Mouse (Mus musculus) c-Kit-negative CD71-positive TER-119-positive erythroid progenitor cells, embryonic 14.5 days (primary cell): ENCODE measurements around the gene Prrc2a.

Source experiments
- DNase-seq: peaks from one replicate; pipeline ENCODE4 v3.0.0-alpha.2; 2013; ENCODE audit warnings: low read depth, low spot score

The Prrc2a gene

DNA sequence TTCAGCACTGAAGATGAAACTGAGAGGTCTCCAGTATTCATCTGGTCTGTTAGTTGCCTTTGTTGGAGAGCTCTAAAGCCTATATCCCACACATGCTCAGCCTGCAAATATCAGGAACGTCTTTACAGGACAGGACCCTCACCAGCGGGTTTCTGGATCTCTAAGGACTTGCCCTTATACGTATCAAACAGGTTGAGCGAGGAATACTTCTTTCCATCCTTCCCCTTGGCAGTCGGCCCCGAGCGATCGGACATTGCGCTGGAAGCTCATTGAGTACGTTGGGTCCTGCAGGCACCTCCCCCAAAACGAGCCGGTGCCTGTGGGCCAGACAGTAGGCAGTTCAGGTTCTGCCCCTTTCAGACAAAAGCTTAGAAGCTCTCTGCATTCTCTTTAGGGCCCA, 2.0 kb downstream of the Prrc2a start:
- DNase-seq: no peak

DNA sequence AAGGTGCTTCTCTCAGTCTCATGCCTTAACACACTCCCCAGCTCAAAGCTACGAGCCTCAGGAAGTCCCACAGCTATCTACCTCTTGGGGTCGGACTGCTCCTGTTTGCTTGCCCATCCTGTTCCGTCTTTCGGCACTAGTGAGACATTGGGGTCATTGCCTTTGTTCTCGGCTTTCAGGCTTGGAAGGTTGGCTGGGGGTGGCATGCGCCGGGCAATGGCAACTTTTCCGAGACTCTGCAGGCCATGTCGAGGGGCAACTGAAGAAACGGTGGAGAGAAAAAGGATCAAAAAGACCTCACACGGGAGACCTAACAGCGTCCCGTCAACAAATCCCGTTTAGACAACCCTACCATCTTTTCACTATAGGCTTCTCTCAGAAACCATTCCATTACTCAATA, 2.6 kb downstream of the Prrc2a start:
- DNase-seq: no peak

DNA sequence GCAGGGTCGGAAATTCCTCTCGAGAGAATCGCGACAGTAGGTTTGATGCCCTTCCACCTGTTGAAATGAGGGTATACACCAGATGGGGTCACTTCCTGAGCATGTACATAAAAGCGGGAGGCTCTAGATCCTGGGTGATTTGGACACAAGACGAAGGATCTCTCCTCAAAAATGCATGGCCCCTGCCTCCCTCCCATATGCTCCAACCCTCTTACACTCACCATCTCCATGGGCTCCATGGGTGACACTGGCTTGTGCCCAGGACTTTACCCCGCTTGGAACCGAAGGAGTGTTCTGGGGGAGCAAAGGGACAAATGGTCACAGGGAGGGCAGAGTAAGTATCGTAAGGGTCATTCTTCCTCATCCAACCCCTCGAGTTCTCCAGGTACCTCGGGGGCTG, 3.3 kb downstream of the Prrc2a start:
- no peak for DNase-seq

GRCm38 (mm10) chr17:35159638-35160037, 5.1 kb downstream of the Prrc2a start:
- DNase-seq: no peak

- no peak for DNase-seq
Measured at GRCm38 (mm10) chr17:35158850-35159593, 5.7 kb downstream of the Prrc2a start.

DNA sequence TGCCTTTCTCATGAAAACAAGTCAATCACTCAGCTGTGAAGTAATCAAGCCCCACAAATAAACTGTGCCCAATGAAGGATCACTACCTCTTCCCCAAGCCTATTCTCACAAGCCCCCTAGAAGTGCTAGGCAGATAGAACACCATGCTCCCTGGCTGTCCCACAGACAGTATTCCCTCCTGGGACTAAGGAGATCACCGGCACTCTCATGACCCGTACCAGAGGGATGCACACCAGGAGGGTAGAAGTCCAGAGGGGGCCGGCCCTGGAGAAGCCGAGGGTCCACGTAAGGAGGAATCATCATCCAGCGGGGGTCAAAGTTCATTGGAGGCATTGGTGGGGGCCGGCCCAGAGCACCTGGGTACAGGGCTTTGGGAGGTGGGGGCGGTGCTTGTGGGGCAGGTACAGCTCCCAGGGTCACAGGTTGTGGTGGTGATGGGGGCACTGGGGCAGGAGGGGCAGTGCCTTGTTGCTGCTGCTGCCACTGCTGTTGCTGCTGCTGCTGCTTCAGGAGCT, 7.0 kb downstream of the Prrc2a start:
- DNase-seq: no peak

DNA sequence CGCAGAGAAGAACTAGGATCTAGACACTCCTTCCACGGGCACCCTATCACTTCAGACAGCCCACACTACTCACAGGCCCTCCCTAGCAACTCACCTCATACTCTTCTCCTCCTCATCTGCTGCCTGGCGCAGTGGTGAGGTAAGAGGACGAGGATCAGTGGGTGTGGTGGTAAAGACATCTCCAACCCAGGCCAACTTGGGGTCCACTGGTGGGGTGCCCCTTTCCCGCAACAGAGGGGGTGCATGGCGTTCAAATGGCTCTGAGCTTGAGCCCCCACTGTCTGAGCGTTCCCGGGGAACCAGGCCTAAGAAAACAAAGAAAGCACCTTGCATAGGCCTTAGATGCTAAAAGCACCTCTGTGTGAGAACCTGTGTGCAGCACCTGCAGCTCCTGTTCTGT, 7.4 kb downstream of the Prrc2a start:
- no peak for DNase-seq

- no peak for DNase-seq
Measured at GRCm38 (mm10) chr17:35156461-35157200, 8.1 kb downstream of the Prrc2a start.

DNA sequence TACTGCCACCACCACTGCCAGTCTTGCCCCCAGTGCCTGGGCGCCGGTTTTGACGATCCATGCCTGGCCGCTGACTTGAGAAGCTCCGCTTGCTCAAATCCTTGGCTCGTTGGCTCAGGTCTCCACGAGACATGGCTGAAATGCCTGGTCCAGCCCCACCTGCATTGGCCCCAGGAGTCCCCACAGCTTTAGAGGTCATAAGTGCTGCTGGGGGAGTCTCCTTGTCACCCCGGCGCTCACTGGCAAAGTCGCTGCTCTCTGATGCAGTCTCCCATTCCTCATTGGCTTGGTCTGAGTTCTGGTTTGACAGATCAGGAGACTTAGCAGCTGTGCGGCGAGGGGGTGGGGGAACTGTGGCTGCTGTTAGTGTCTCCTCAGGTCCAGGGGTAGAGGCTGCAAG, 9.2 kb downstream of the Prrc2a start:
- DNase-seq: no peak

- no peak for DNase-seq
Measured at GRCm38 (mm10) chr17:35154616-35155015, 10.1 kb downstream of the Prrc2a start.

DNA sequence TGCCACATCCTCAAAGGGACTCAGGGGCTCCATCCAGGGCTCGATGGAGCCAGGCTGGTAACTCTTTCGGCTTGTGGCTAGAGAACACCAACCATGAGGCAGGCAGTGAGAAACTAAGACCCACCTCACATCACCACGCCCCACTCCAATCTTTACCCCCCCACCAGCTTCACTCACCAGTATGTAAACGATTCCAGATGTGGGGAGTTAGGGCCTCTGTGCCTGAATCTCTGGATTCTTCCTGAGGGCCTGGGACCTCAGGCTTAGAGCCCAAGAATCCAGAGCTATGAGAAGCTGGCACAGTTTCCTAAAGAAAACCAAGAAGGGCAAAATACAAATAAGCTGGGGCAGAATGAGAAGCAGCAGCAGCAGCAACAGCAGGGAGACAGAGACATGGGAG, 10.8 kb downstream of the Prrc2a start:
- no peak for DNase-seq

GRCm38 (mm10) chr17:35153077-35153476, 11.6 kb downstream of the Prrc2a start:
- DNase-seq: no peak

- no peak for DNase-seq
Measured at GRCm38 (mm10) chr17:35152121-35152520, 12.6 kb downstream of the Prrc2a start.

DNA sequence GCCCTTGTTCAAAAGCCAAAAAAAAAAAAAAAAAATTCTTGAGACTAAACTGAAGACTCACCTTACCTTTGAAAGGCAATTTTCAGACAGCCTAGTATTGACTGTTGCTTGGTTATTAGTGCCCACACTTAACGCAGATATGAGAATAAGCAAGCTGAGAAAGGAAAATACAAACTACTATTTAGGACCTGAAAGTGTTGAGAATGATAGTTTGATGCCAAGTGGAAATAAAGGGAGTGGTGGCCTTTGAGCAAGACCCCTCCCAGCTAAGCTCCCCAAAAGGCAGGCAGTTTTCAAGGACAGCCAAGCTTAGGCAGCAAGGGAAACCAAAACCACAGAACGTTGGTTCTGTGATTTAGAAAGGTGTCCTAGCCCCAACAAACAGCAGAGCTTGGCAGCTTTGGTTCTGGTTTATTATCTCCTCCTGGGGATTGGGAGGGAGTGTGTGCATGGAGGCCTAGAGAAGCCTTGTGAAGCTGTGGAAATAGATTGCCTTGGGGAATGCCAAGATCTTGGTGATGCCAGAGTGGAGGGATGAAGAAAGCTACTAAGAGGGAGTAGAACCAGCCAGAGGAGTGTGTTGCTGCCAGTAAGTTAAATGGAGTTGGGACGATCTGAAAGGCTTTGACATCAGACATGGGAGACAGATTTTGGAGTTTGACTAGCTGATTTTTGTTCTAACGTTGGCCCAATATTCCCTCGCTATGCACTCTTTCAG, 16.6 kb downstream of the Prrc2a start:
- DNase-seq: no peak

- no peak for DNase-seq
Measured at GRCm38 (mm10) chr17:35147348-35147747, 17.3 kb downstream of the Prrc2a start.

- no peak for DNase-seq
Measured at GRCm38 (mm10) chr17:35146139-35146538, 18.6 kb downstream of the Prrc2a start.

- no peak for DNase-seq
Measured at GRCm38 (mm10) chr17:35141971-35142370, 22.7 kb downstream of the Prrc2a start.

DNA sequence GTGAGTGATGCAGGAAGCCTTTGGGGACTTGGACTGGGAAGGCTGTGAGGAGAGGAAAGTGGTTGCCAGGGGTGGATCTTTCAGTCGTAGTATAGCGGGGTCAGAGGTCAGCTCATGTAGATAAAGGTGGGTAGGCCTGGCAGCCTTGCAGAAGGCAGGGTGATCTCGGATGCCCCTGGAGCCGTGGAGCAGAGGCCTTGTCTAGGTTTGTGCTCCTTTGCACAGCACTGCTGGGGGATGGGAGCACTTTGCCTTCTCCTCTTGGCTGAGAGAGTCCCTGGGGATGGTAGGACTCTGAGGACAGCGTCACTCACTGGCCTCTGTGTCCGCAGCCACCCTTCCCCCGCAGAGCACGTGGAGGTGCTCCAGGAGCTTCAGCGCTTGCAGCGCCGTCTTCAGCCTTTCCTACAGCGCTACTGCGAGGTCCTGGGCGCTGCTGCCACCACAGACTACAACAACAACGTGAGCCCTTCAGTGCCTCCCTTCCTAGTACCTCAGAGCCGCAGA, 24.2 kb downstream of the Prrc2a start:
- no peak for DNase-seq

DNA sequence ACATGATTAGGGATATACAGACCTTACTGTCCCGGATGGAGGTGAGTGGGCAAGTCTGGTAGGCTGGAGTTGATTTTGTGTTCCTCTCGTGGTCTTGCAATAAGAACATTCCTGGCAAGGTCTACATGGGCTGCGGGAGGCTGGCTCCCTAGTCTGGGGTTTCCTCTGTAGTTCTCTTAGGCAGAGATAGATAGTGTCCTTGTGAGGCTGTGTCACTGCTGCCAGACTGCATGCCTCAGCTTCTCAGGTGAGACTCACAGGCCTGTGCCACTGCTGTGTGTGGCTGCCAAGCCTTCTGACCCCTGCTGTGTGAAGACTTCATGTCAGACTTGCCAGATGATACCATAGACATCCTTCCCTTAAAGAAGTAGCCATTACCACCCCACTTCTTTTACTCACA, 25.4 kb downstream of the Prrc2a start:
- no peak for DNase-seq

- peak; percentile 49 for DNase-seq
Measured at GRCm38 (mm10) chr17:35135591-35136320, 28.9 kb downstream of the Prrc2a start.

- DNase-seq: peak; percentile 90
Measured at GRCm38 (mm10) chr17:35134801-35135590, 29.7 kb downstream of the Prrc2a start, which contains the start of gene Bag6. TSS of gene Bag6 (plus strand) at chr17:35135178.
